Mouse (Mus musculus): Measurements from ENCODE around the gene Lmx1a. TPM values are rescaled to one million over a fixed set of nuclear protein-coding genes. Genes with fewer than 3 reads are reported as not detected.

Gene Lmx1a
- total and polyA plus RNA-seq, 3 experiments = 0.02 TPM; not detected in 2

GRCm38 (mm10) chr1:167758208-167758607 lies 69.2 kb downstream of the Lmx1a start:
- no peak for DNase-seq
- Histone ChIP-seq H3K27ac (no peak overlapping the region), H3K79me2 (replicated peaks; ENCODE audit: control insufficient read depth, insufficient read depth, low read length) (no peaks in the 10 kb centered on the region), H3K9ac (ENCODE audit: low read depth, low read length) (no peak overlapping the region), H3K27me3 (ENCODE audit: control insufficient read depth, insufficient read depth, low read length) (no peaks in the 10 kb centered on the region), H3K4me1 (ENCODE audit: control insufficient read depth, insufficient read depth, low read length) (no peaks in the 10 kb centered on the region), H3K4me3 (no peak overlapping the region), H3K36me3 (ENCODE audit: control insufficient read depth, insufficient read depth, low read length) (no peaks in the 10 kb centered on the region)
- 77% methylated on average over 8 of the region's 8 CpGs for WGBS
- TF ChIP-seq CTCF (IDR thresholded peaks at IDR 0.05) (no peak), POLR2A (IDR thresholded peaks at IDR 0.05; ENCODE audit: insufficient read depth, low read depth, low read length) (no peak), EP300 (IDR thresholded peaks at IDR 0.05; ENCODE audit: insufficient read depth, low read depth, low read length) (no peak)
- intact Hi-C loops (cut with DNase I) = no loop called here

- no peaks in the 10 kb centered on the region for H3K27me3 ChIP-seq (ENCODE audit: control insufficient read depth, insufficient read depth, low read length)
- no peak overlapping the region for H3K4me3 ChIP-seq
- H3K36me3 ChIP-seq (ENCODE audit: control insufficient read depth, insufficient read depth, low read length) = no peaks in the 10 kb centered on the region
- no peaks in the 10 kb centered on the region for H3K4me1 ChIP-seq (ENCODE audit: control insufficient read depth, insufficient read depth, low read length)
- no peaks in the 10 kb centered on the region for H3K79me2 ChIP-seq (replicated peaks; ENCODE audit: control insufficient read depth, insufficient read depth, low read length)
- no peak overlapping the region for H3K9ac ChIP-seq (ENCODE audit: low read depth, low read length)
- no peak overlapping the region for H3K27ac ChIP-seq
- 82% methylated on average over 10 of the region's 10 CpGs for WGBS
- DNase-seq = no peak
- no peak for TF ChIP-seq EP300 (IDR thresholded peaks at IDR 0.05; ENCODE audit: insufficient read depth, low read depth, low read length)
- TF ChIP-seq POLR2A (IDR thresholded peaks at IDR 0.05; ENCODE audit: insufficient read depth, low read depth, low read length) = no peak
- TF ChIP-seq CTCF (IDR thresholded peaks at IDR 0.05) = no peak
- intact Hi-C loops (cut with DNase I) = no loop called here
These were observed 71.3 kb downstream of the Lmx1a start for GRCm38 (mm10) chr1:167760307-167760706.

- WGBS = 23% methylated on average over 13 of the region's 13 CpGs
- H3K27me3 ChIP-seq (ENCODE audit: control insufficient read depth, insufficient read depth, low read length) = no peaks in the 10 kb centered on the region
- no peaks in the 10 kb centered on the region for H3K79me2 ChIP-seq (replicated peaks; ENCODE audit: control insufficient read depth, insufficient read depth, low read length)
- intact Hi-C loops (cut with DNase I) = no loop called here
- no peaks in the 10 kb centered on the region for H3K4me1 ChIP-seq (ENCODE audit: control insufficient read depth, insufficient read depth, low read length)
- no peak for DNase-seq
- no peaks in the 10 kb centered on the region for H3K36me3 ChIP-seq (ENCODE audit: control insufficient read depth, insufficient read depth, low read length)
- H3K27ac ChIP-seq = no peak overlapping the region
- no peak for TF ChIP-seq CTCF (IDR thresholded peaks at IDR 0.05)
- TF ChIP-seq EP300 (IDR thresholded peaks at IDR 0.05; ENCODE audit: insufficient read depth, low read depth, low read length) = no peak
- TF ChIP-seq POLR2A (IDR thresholded peaks at IDR 0.05; ENCODE audit: insufficient read depth, low read depth, low read length) = no peak
- no peak overlapping the region for H3K4me3 ChIP-seq
- no peak overlapping the region for H3K9ac ChIP-seq (ENCODE audit: low read depth, low read length)
These were observed 72.8 kb downstream of the Lmx1a start for GRCm38 (mm10) chr1:167761785-167762223.

GRCm38 (mm10) chr1:167766619-167767018 lies 77.6 kb downstream of the Lmx1a start:
- TF ChIP-seq POLR2A (IDR thresholded peaks at IDR 0.05; ENCODE audit: insufficient read depth, low read depth, low read length) (no peak), CTCF (IDR thresholded peaks at IDR 0.05) (no peak), EP300 (IDR thresholded peaks at IDR 0.05; ENCODE audit: insufficient read depth, low read depth, low read length) (no peak)
- intact Hi-C loops (cut with DNase I) = no loop called here
- H3K9ac ChIP-seq (ENCODE audit: low read depth, low read length) = no peak overlapping the region
- DNase-seq = no peak
- no peak overlapping the region for H3K4me3 ChIP-seq
- no peaks in the 10 kb centered on the region for H3K36me3 ChIP-seq (ENCODE audit: control insufficient read depth, insufficient read depth, low read length)
- H3K4me1 ChIP-seq (ENCODE audit: control insufficient read depth, insufficient read depth, low read length) = no peaks in the 10 kb centered on the region
- no peaks in the 10 kb centered on the region for H3K79me2 ChIP-seq (replicated peaks; ENCODE audit: control insufficient read depth, insufficient read depth, low read length)
- 83% methylated on average over 4 of the region's 4 CpGs for WGBS
- no peaks in the 10 kb centered on the region for H3K27me3 ChIP-seq (ENCODE audit: control insufficient read depth, insufficient read depth, low read length)
- H3K27ac ChIP-seq = no peak overlapping the region

- no peaks in the 10 kb centered on the region for H3K36me3 ChIP-seq (ENCODE audit: control insufficient read depth, insufficient read depth, low read length)
- H3K27ac ChIP-seq = no peak overlapping the region
- DNase-seq = no peak
- TF ChIP-seq CTCF (IDR thresholded peaks at IDR 0.05) (no peak), POLR2A (IDR thresholded peaks at IDR 0.05; ENCODE audit: insufficient read depth, low read depth, low read length) (no peak), EP300 (IDR thresholded peaks at IDR 0.05; ENCODE audit: insufficient read depth, low read depth, low read length) (no peak)
- intact Hi-C loops (cut with DNase I) = no loop called here
- no peaks in the 10 kb centered on the region for H3K4me1 ChIP-seq (ENCODE audit: control insufficient read depth, insufficient read depth, low read length)
- no peaks in the 10 kb centered on the region for H3K79me2 ChIP-seq (replicated peaks; ENCODE audit: control insufficient read depth, insufficient read depth, low read length)
- H3K4me3 ChIP-seq = no peak overlapping the region
- 78% methylated on average over 7 of the region's 7 CpGs for WGBS
- no peaks in the 10 kb centered on the region for H3K27me3 ChIP-seq (ENCODE audit: control insufficient read depth, insufficient read depth, low read length)
- no peak overlapping the region for H3K9ac ChIP-seq (ENCODE audit: low read depth, low read length)
These were observed 81.4 kb downstream of the Lmx1a start for GRCm38 (mm10) chr1:167770457-167770856.

- DNase-seq = no peak
- H3K27ac ChIP-seq = no peak overlapping the region
- no peak overlapping the region for H3K4me3 ChIP-seq
- 72% methylated on average over 4 of the region's 5 CpGs for WGBS
- intact Hi-C loops (cut with DNase I) = loop anchor here (5.0 kb wide), 1 partner anchor 363 kb away; no protein-coding TSS in a partner anchor
- no peaks in the 10 kb centered on the region for H3K79me2 ChIP-seq (replicated peaks; ENCODE audit: control insufficient read depth, insufficient read depth, low read length)
- H3K27me3 ChIP-seq (ENCODE audit: control insufficient read depth, insufficient read depth, low read length) = no peaks in the 10 kb centered on the region
- no peaks in the 10 kb centered on the region for H3K4me1 ChIP-seq (ENCODE audit: control insufficient read depth, insufficient read depth, low read length)
- no peaks in the 10 kb centered on the region for H3K36me3 ChIP-seq (ENCODE audit: control insufficient read depth, insufficient read depth, low read length)
- H3K9ac ChIP-seq (ENCODE audit: low read depth, low read length) = no peak overlapping the region
- no peak for TF ChIP-seq POLR2A (IDR thresholded peaks at IDR 0.05; ENCODE audit: insufficient read depth, low read depth, low read length)
- no peak for TF ChIP-seq CTCF (IDR thresholded peaks at IDR 0.05)
These were observed 90.9 kb downstream of the Lmx1a start for GRCm38 (mm10) chr1:167779766-167780488.
